Mouse (Mus musculus): ENCODE results near the gene Dcpp1.
A peak's percentile ranks its signal among the peaks of the same experiment; 100 is the strongest.

Gene Dcpp1

GRCm38 (mm10) chr17:23931157-23931556 is 50.5 kb downstream of the Dcpp1 start:
- peak; percentile 56 for DNase-seq

Measured in heart, adult 11 months (tissue).